Comparison of ENCODE assay signal across 19 mouse cellular contexts in the genomic region with DNA sequence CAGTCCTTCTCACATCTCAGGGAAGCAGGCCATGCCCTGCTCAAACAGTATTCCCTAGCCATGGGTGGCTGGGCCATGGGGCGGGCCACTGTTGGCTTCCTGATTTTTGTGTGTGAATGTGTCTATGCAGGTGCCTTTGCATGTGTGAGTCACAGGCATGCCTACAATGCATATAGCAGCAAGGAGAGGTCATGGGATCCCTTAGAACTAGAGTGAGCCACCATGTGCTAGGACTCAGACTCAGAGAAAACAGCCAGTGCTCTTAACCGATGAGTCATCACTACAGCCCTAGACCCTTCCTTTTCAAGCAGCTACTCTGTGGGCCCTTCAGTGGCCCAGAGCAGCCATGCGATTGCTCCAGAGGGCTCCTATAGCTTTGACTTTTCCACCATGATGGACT. TPM values are rescaled to one million over a fixed set of nuclear protein-coding genes. Genes with fewer than 3 reads are reported as not detected.
DNase-seq lines count a peak whose midpoint lies in the region; ATAC-seq and TF ChIP-seq lines count a peak whose summit lies in the region.
"Had no signal": no experiment of that assay in that cellular context is flagged by ENCODE, and none has a peak within 500 bp of the region (broad histone marks: within the 10 kb centered on the region; RNA-seq: fewer than 3 reads in every experiment).

No protein-coding gene starts in this region.

- H3K9ac ChIP-seq in hindbrain, embryonic 14.5 days = no peak overlapping the region
- H3K9ac ChIP-seq in hindbrain, embryonic 12.5 days = no peak overlapping the region
- no peak overlapping the region for H3K9ac ChIP-seq in stomach, postnatal 0 days (ENCODE audit: low read length)
- H3K9ac ChIP-seq: embryonic facial prominence, embryonic 13.5 days; forebrain, embryonic 15.5 days; liver, embryonic 14.5 days had no signal

- ATAC-seq in hindbrain, embryonic 14.5 days (ENCODE audit: low FRiP score) = 0 out of 2 replicates have a peak, but pooled peaks have one; percentile 32
- no peak for ATAC-seq in hindbrain, embryonic 12.5 days (ENCODE audit: low FRiP score)
- 0 out of 2 replicates have a peak, but pooled peaks have one; percentile 47 for ATAC-seq in stomach, postnatal 0 days (ENCODE audit: low FRiP score, low TSS enrichment)
- ATAC-seq: forebrain, embryonic 15.5 days; inflammation-experienced regulatory T-cells, adult 6 months had no signal

- H3K4me3 ChIP-seq in hindbrain, embryonic 14.5 days (replicated peaks; ENCODE audit: low read length) = no peak overlapping the region
- no peak overlapping the region for H3K4me3 ChIP-seq in hindbrain, embryonic 12.5 days
- H3K4me3 ChIP-seq in stomach, postnatal 0 days (ENCODE audit: low read depth, low read length) = no peak overlapping the region
- H3K4me3 ChIP-seq: embryonic facial prominence, embryonic 13.5 days; forebrain, embryonic 15.5 days had no signal

- H3K27me3 ChIP-seq in hindbrain, embryonic 14.5 days (ENCODE audit: control insufficient read depth, insufficient read depth, low read length) = no peaks in the 10 kb centered on the region
- no peaks in the 10 kb centered on the region for H3K27me3 ChIP-seq in hindbrain, embryonic 12.5 days
- H3K27me3 ChIP-seq in stomach, postnatal 0 days (ENCODE audit: control insufficient read depth, insufficient read depth, low read length) = no peaks in the 10 kb centered on the region
- H3K27me3 ChIP-seq: embryonic facial prominence, embryonic 13.5 days; forebrain, embryonic 15.5 days had no signal

- peaks cover 45% of the 10 kb centered on the region for H3K36me3 ChIP-seq in hindbrain, embryonic 14.5 days (replicated peaks; ENCODE audit: control insufficient read depth, insufficient read depth)
- peaks cover 42% of the 10 kb centered on the region for H3K36me3 ChIP-seq in hindbrain, embryonic 12.5 days
- peaks cover 5% of the 10 kb centered on the region; the same call in 1 of the 2 replicates for H3K36me3 ChIP-seq in stomach, postnatal 0 days (ENCODE audit: control insufficient read depth, insufficient read depth, low read length)

- TF ChIP-seq CTCF in stomach, postnatal 0 days (IDR thresholded peaks at IDR 0.05; ENCODE audit: low read depth) = no peak

- no peak overlapping the region for H3K27ac ChIP-seq in hindbrain, embryonic 14.5 days
- no peak overlapping the region for H3K27ac ChIP-seq in hindbrain, embryonic 12.5 days
- H3K27ac ChIP-seq in stomach, postnatal 0 days (replicated peaks) = no peak overlapping the region
- H3K27ac ChIP-seq: embryonic facial prominence, embryonic 13.5 days; liver, embryonic 14.5 days had no signal

- no peak overlapping the region for H3K4me2 ChIP-seq in hindbrain, embryonic 14.5 days (replicated peaks)
- no peak overlapping the region for H3K4me2 ChIP-seq in hindbrain, embryonic 12.5 days (replicated peaks)
- no peak overlapping the region for H3K4me2 ChIP-seq in stomach, postnatal 0 days (replicated peaks; ENCODE audit: low read depth)
- H3K4me2 ChIP-seq: embryonic facial prominence, embryonic 13.5 days; forebrain, embryonic 15.5 days had no signal

- 99% methylated on average over 3 of the region's 3 CpGs for WGBS in hindbrain, embryonic 14.5 days
- 96% methylated on average over 3 of the region's 3 CpGs for WGBS in hindbrain, embryonic 12.5 days
- WGBS in stomach, postnatal 0 days = 95% methylated on average over 3 of the region's 3 CpGs

- no peak for TF ChIP-seq EP300 in stomach, postnatal 0 days (optimal IDR thresholded peaks at IDR 0.05)

- DNase-seq in hindbrain, embryonic 14.5 days (ENCODE audit: low spot score) = no peak
- peak; percentile 12 for DNase-seq in lung, postnatal 36 days
- no peak for DNase-seq in lung, postnatal 4 days
- peak; percentile 17 for DNase-seq in R1 (ENCODE audit: low read depth, low spot score)
- DNase-seq in stomach, postnatal 0 days (ENCODE audit: low spot score) = no peak
- no peak for DNase-seq in left cerebral cortex, adult 8-10 months (ENCODE audit: low spot score in 2 of 2)
- DNase-seq: adrenal gland, postnatal 10 days; cerebellum, postnatal 10 days; gastrocnemius, postnatal 14 days; kidney, adult 8-10 months; kidney, postnatal 14 days; left cerebral cortex, postnatal 4 days; thymus, adult 18-20 months; thymus, postnatal 4 days had no signal

- no peaks in the 10 kb centered on the region for H3K4me1 ChIP-seq in hindbrain, embryonic 14.5 days (replicated peaks; ENCODE audit: control insufficient read depth, insufficient read depth, low read length)
- H3K4me1 ChIP-seq in hindbrain, embryonic 12.5 days = no peaks in the 10 kb centered on the region
- no peaks in the 10 kb centered on the region for H3K4me1 ChIP-seq in stomach, postnatal 0 days (replicated peaks; ENCODE audit: control insufficient read depth, insufficient read depth)
- H3K4me1 ChIP-seq: embryonic facial prominence, embryonic 13.5 days; forebrain, embryonic 15.5 days had no signal

- H3K9me3 ChIP-seq in hindbrain, embryonic 14.5 days (ENCODE audit: control insufficient read depth, low read length) = no peaks in the 10 kb centered on the region
- no peaks in the 10 kb centered on the region for H3K9me3 ChIP-seq in hindbrain, embryonic 12.5 days (replicated peaks)
- no peaks in the 10 kb centered on the region for H3K9me3 ChIP-seq in stomach, postnatal 0 days (ENCODE audit: control insufficient read depth, low read length)
- H3K9me3 ChIP-seq: embryonic facial prominence, embryonic 13.5 days; forebrain, embryonic 15.5 days had no signal

RNA-seq across cellular contexts. Expression of a gene that starts 17.3 kb away (rescaled TPM):
- polyA plus RNA-seq in hindbrain, embryonic 14.5 days (2014; fragmentation: Nextera tagmentation; extraction: Ambion mirVana) = 436 and 439 TPM in 2 replicates
- polyA plus RNA-seq in hindbrain, embryonic 12.5 days (2016; fragmentation: Nextera tagmentation; extraction: Ambion mirVana) = 403 and 430 TPM in 2 replicates
- 156 and 174 TPM in 2 replicates for polyA plus RNA-seq in stomach, postnatal 0 days (2015; fragmentation: Nextera tagmentation; extraction: Ambion mirVana)
- 100 to 1,000 TPM; 113 to 126 (median 120) TPM for total RNA-seq in left cerebral cortex, adult 8-10 months (2022)

RNA-seq across cellular contexts. Expression of a gene that starts 27.4 kb away (rescaled TPM):
- polyA plus RNA-seq in hindbrain, embryonic 14.5 days (2014; fragmentation: Nextera tagmentation; extraction: Ambion mirVana) = 68.2 and 71.2 TPM in 2 replicates
- 73.2 and 75.6 TPM in 2 replicates for polyA plus RNA-seq in hindbrain, embryonic 12.5 days (2016; fragmentation: Nextera tagmentation; extraction: Ambion mirVana)
- 50.9 TPM in 2 replicates for polyA plus RNA-seq in stomach, postnatal 0 days (2015; fragmentation: Nextera tagmentation; extraction: Ambion mirVana)
- total RNA-seq in left cerebral cortex, adult 8-10 months (2022) = 10 to 100 TPM; 17.6 to 22.6 (median 19.9) TPM

Comparison
In these comparisons a context has a peak if more than half of its experiments do, and no peak if none do; other contexts are left out.
1. DNase-seq: peak in lung, postnatal 36 days (single experiment) and R1 (single experiment); none in hindbrain, embryonic 14.5 days (single experiment), lung, postnatal 4 days (0 of 2), stomach, postnatal 0 days (single experiment) and left cerebral cortex, adult 8-10 months (0 of 2).